Mouse (Mus musculus) testis, adult 2 months (tissue): ENCODE measurements around the gene Trappc12.

Experiments
- CTCF ChIP-seq: fragments of 200-500 bp; IDR thresholded peaks from 2 replicates; pipeline ENCODE4 v1.5.1; 2012; ENCODE audit warnings: low read depth, mild to moderate bottlenecking, inconsistent platforms, low read length, moderate library complexity; ENCODE audit not compliant: control insufficient read depth, insufficient read depth, insufficient replicate concordance
- POLR2A ChIP-seq: fragments of 200-500 bp; IDR thresholded peaks from 2 replicates; pipeline ENCODE4 v1.6.1; 2012; ENCODE audit warnings: low read depth, mild to moderate bottlenecking, inconsistent platforms, low read length, moderate library complexity; ENCODE audit not compliant: control insufficient read depth

GRCm38 (mm10) chr12:28775120-28775519 is 24.8 kb upstream of the Trappc12 start:
- no peak for TF ChIP-seq POLR2A
- no peak for TF ChIP-seq CTCF
